Mouse (Mus musculus): ENCODE data around the gene Lzts2.

Gene Lzts2

GRCm38 (mm10) chr19:45003740-45004516 is 10.3 kb upstream of the Lzts2 start:
- no peak for DNase-seq

- DNase-seq, result peak; percentile 81 to 90
Measured at GRCm38 (mm10) chr19:45005444-45005843, 8.8 kb upstream of the Lzts2 start, which contains the start of gene Twnk. Gene Twnk (plus strand): TSS chr19:45005663.

- peak; percentile 97 to 99 for DNase-seq
Measured at GRCm38 (mm10) chr19:45005957-45006712, 8.1 kb upstream of the Lzts2 start, which contains the start of gene Mrpl43. Gene Mrpl43 (minus strand): TSS chr19:45006442.

GRCm38 (mm10) chr19:45007021-45007420 is 7.2 kb upstream of the Lzts2 start:
- no peak for DNase-seq

GRCm38 (mm10) chr19:45007425-45008191 is 6.6 kb upstream of the Lzts2 start:
- DNase-seq, result peak; percentile 88 to 89

- DNase-seq, result no peak
Measured at GRCm38 (mm10) chr19:45010646-45011045, 3.6 kb upstream of the Lzts2 start.

- no peak for DNase-seq
Measured at GRCm38 (mm10) chr19:45012219-45012618, 2.0 kb upstream of the Lzts2 start.

- DNase-seq, result peak; percentile 43 to 50
Measured at GRCm38 (mm10) chr19:45012636-45013035, 1.6 kb upstream of the Lzts2 start.

GRCm38 (mm10) chr19:45013581-45014225 is 511 bp upstream of the Lzts2 start:
- DNase-seq, result no peak

- peak; percentile 86 to 90 for DNase-seq
Measured at GRCm38 (mm10) chr19:45014981-45015402, 778 bp downstream of the Lzts2 start.

- DNase-seq, result peak; percentile 78 to 82
Measured at GRCm38 (mm10) chr19:45015518-45016281, 1.5 kb downstream of the Lzts2 start.

- DNase-seq, result peak; percentile 94
Measured at GRCm38 (mm10) chr19:45016341-45017215, 2.4 kb downstream of the Lzts2 start.

GRCm38 (mm10) chr19:45017216-45017771 is 3.1 kb downstream of the Lzts2 start:
- DNase-seq, result peak; percentile 90 to 94

- DNase-seq, result peak; percentile 88 to 92
Measured at GRCm38 (mm10) chr19:45017909-45018308, 3.7 kb downstream of the Lzts2 start.

GRCm38 (mm10) chr19:45018351-45018831 is 4.2 kb downstream of the Lzts2 start:
- peak; percentile 19 to 42 for DNase-seq

GRCm38 (mm10) chr19:45020348-45020747 is 6.1 kb downstream of the Lzts2 start:
- DNase-seq, result peak; percentile 69 to 74

GRCm38 (mm10) chr19:45021362-45021761 is 7.1 kb downstream of the Lzts2 start:
- DNase-seq, result no peak

GRCm38 (mm10) chr19:45023993-45024392 is 9.8 kb downstream of the Lzts2 start:
- no peak for DNase-seq

- DNase-seq, result no peak
Measured at GRCm38 (mm10) chr19:45024775-45025174, 10.6 kb downstream of the Lzts2 start.

GRCm38 (mm10) chr19:45025937-45026568 is 11.8 kb downstream of the Lzts2 start:
- DNase-seq, result no peak

All from kidney, postnatal 36 days (tissue).